Mouse (Mus musculus) testis, adult 2 months (tissue): ENCODE results near the gene Ahnak. TPM values are rescaled to one million over a fixed set of nuclear protein-coding genes. Genes with fewer than 3 reads are reported as not detected.

Source experiments
- H3K27ac ChIP-seq: fragments of 200-500 bp; 2 replicates; pipeline ENCODE4 v1.5.1; 2012; ENCODE audit warnings: low read depth, low read length; ENCODE audit not compliant: control insufficient read depth, insufficient read depth
- H3K27me3 ChIP-seq: fragments of 200-500 bp; 2 replicates; pipeline ENCODE4 v1.6.1; 2012; ENCODE audit warnings: mild to moderate bottlenecking, low read length, moderate library complexity; ENCODE audit not compliant: control insufficient read depth, insufficient read depth
- H3K36me3 ChIP-seq: fragments of 200-500 bp; 2 replicates; pipeline ENCODE4 v1.6.1; 2012; ENCODE audit warnings: mild to moderate bottlenecking, low read length; ENCODE audit not compliant: control insufficient read depth, insufficient read depth
- H3K4me1 ChIP-seq: fragments of 200-500 bp; 2 replicates; pipeline ENCODE4 v1.6.1; 2012; ENCODE audit warnings: low read length; ENCODE audit not compliant: control insufficient read depth, insufficient read depth
- H3K4me3 ChIP-seq: fragments of 200-500 bp; 2 replicates; pipeline ENCODE4 v1.5.1; 2012; ENCODE audit warnings: low read depth, mild to moderate bottlenecking, low read length, moderate library complexity, mixed read lengths; ENCODE audit not compliant: control insufficient read depth
- CTCF ChIP-seq: fragments of 200-500 bp; IDR thresholded peaks from 2 replicates; pipeline ENCODE4 v1.5.1; 2012; ENCODE audit warnings: low read depth, mild to moderate bottlenecking, inconsistent platforms, low read length, moderate library complexity; ENCODE audit not compliant: control insufficient read depth, insufficient read depth, insufficient replicate concordance
- POLR2A ChIP-seq: fragments of 200-500 bp; IDR thresholded peaks from 2 replicates; pipeline ENCODE4 v1.6.1; 2012; ENCODE audit warnings: low read depth, mild to moderate bottlenecking, inconsistent platforms, low read length, moderate library complexity; ENCODE audit not compliant: control insufficient read depth
- polyA plus RNA-seq: library from polyadenylated mRNA; depleted of rRNA; stranded (reverse); fragments of >200 nt; gene quantifications from 2 replicates; pipeline ENCODE4 v1.2.3, GENCODE M21; 2012

Gene Ahnak
- polyA plus RNA-seq, 1 experiment, result 1.6 TPM

GRCm38 (mm10) chr19:9026634-9027033 lies 37.5 kb downstream of the Ahnak start:
- no peaks in the 10 kb centered on the region for H3K36me3 ChIP-seq
- no peak for TF ChIP-seq POLR2A
- no peak for TF ChIP-seq CTCF
- H3K4me1 ChIP-seq, result no peaks in the 10 kb centered on the region
- no peak overlapping the region for H3K27ac ChIP-seq
- no peak overlapping the region for H3K4me3 ChIP-seq
- H3K27me3 ChIP-seq, result no peaks in the 10 kb centered on the region

- H3K36me3 ChIP-seq, result no peaks in the 10 kb centered on the region
- H3K27me3 ChIP-seq, result no peaks in the 10 kb centered on the region
Measured at GRCm38 (mm10) chr19:9027795-9028194, 38.7 kb downstream of the Ahnak start.

GRCm38 (mm10) chr19:9028375-9028774 lies 39.3 kb downstream of the Ahnak start:
- no peak overlapping the region for H3K27ac ChIP-seq
- TF ChIP-seq CTCF, result no peak
- TF ChIP-seq POLR2A, result no peak
- no peaks in the 10 kb centered on the region for H3K4me1 ChIP-seq
- no peaks in the 10 kb centered on the region for H3K36me3 ChIP-seq
- no peaks in the 10 kb centered on the region for H3K27me3 ChIP-seq
- H3K4me3 ChIP-seq, result no peak overlapping the region

More at GRCm38 (mm10) chr19:9027795-9028194, 38.7 kb downstream of the Ahnak start:
- Histone ChIP-seq H3K4me3 (no peak overlapping the region), H3K4me1 (no peaks in the 10 kb centered on the region), H3K27ac (no peak overlapping the region)
- TF ChIP-seq CTCF (no peak), POLR2A (no peak)

GRCm38 (mm10) chr19:9029640-9030262 lies 40.7 kb downstream of the Ahnak start:
- TF ChIP-seq POLR2A (no peak), CTCF (no peak)
- Histone ChIP-seq H3K36me3 (no peaks in the 10 kb centered on the region), H3K27ac (no peak overlapping the region), H3K4me1 (no peaks in the 10 kb centered on the region), H3K4me3 (no peak overlapping the region), H3K27me3 (no peaks in the 10 kb centered on the region)

- TF ChIP-seq CTCF (no peak), POLR2A (no peak)
- Histone ChIP-seq H3K27me3 (no peaks in the 10 kb centered on the region), H3K36me3 (no peaks in the 10 kb centered on the region), H3K4me1 (no peaks in the 10 kb centered on the region), H3K27ac (no peak overlapping the region), H3K4me3 (no peak overlapping the region)
Measured at GRCm38 (mm10) chr19:9032502-9033129, 43.5 kb downstream of the Ahnak start.

- H3K27ac ChIP-seq, result no peak overlapping the region
- H3K27me3 ChIP-seq, result no peaks in the 10 kb centered on the region
- no peak for TF ChIP-seq POLR2A
- H3K4me1 ChIP-seq, result no peaks in the 10 kb centered on the region
- no peak overlapping the region for H3K4me3 ChIP-seq
- no peaks in the 10 kb centered on the region for H3K36me3 ChIP-seq
Measured at GRCm38 (mm10) chr19:9033412-9034340, 44.6 kb downstream of the Ahnak start.

- Histone ChIP-seq H3K36me3 (no peaks in the 10 kb centered on the region), H3K4me1 (no peaks in the 10 kb centered on the region), H3K27me3 (no peaks in the 10 kb centered on the region), H3K27ac (no peak overlapping the region), H3K4me3 (no peak overlapping the region)
- no peak for TF ChIP-seq POLR2A
- no peak for TF ChIP-seq CTCF
Measured at GRCm38 (mm10) chr19:9034480-9034879, 45.4 kb downstream of the Ahnak start.
